Mouse (Mus musculus): ENCODE measurements around the gene Nup85.

Gene Nup85

DNA sequence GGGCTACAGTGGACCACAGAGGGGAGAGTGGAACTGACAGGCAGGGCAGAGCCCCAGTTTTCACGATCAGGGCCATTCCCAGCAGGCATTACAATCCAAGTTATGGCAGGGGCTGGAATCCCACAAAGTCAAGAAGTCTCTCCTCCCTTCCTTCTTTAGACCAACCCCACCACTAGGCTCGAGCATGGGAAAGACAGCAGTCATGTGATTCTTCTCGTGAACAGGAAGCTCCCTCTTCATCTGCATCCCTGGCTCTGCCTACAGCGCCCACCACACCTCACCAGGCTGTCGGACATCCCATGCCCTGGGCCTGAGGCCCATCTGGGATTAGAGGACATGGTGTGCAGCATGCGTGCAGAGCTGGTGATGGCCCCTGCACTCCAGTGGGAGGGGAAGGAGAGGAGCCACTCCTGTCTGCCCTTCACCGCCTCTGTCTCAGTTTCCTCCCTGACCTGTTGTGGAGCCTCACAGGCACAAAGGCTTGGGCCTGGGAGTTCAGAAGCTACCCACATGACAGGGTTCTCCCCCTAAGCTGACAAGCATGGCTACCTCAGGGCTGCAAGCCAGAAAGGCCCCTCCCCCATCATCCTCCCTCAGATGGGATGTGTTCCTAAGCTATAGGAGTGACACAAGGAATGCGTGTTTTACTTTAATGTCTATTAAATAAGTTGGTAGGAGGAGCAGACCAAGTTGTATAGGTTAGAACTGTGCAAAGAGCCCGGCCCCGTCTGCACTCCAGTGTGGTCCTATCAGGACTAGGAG lies 50.3 kb downstream of the Nup85 start:
- DNase-seq: peak; percentile 62

DNA sequence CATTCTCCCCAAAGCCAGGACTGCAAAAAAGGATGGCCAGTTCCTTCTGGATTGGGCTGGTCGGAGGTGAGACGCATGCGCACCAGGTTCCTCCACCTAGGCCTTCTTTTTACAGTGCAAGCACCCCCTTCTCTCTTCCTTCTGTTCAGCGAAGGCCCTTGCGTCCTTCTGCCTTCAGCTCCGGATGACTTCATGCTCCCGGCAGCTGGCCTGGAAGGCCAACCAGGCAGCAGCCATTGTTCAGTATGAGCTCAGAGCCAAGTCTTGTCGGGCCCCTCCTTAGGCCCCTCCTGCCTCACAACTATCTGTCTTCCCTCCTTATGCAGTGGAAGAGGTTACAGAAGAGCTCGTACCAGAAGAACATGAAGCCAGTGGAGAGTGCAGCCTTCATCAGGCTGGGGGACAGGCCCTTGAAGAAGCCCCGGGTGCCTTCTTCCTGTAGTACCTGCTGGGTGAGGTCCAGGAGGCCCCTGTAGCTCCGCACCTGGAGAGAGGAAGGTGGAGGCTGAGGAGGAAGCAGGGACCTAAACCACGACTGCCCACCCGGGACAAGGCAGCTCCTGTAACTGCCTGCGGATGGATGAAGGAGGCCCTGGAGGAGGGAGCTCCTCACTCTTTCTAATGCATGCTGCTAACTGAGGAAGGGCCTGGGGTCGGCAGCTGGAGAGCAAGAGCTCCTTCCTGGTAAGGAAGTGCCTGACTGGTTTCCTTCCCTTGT lies 51.0 kb downstream of the Nup85 start:
- peak; percentile 34 for DNase-seq

DNA sequence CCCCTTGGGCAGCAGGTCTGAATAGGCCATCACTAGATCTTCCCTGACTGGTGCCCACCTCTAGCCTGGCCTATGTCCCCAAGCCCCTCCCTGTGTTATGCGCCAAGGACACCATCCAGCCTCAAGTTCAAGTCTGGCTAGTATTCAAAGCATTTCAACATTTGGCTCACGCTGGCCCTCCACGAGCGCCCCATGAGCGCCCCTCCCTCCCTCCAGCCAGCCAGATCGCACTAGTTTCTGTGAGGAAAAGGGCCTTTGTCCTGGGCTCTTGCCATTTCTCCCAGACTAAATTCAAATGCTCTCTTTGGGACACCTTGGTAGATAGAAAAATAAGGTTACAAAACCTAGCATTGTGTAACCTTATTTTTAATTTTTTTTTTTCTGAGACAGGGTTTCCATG lies 51.6 kb downstream of the Nup85 start:
- peak; percentile 31 for DNase-seq

DNA sequence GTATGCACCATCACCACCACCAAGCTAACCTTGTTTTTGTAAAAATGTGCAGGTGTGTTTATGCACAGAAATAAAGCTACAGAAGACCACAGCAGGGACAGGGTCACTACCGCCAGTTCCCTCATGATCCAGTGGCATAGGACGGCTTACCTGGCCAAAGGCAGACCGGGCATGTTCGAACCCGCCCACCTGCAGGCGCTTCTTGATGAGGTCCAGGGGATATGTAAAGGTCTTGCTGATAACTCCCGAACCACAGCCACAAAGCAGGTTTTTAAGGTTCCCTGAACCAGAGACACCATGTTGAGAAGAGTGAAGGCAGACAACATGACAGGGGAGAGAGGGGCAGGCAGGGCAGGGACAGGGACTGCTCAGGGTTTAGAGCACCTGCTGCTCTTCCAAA lies 52.1 kb downstream of the Nup85 start:
- DNase-seq: peak; percentile 31

DNA sequence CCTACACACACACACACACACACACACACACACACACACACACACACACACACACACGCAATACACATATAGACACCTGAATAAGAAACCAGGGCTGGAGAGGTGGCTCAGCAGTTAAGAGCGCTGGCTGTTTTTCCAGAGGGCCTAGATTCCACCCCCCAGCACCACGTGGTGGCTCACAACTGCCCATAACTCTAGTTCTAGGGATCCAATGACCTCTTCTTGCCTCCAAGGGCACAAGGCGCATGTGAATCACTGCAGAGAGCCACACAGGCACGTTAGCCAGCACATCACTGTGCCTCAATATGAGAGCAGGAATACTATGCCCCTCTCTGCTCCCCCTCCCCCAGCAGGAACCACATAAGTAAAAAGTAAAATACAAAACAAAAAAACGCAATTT lies 52.7 kb downstream of the Nup85 start:
- DNase-seq: no peak

DNA sequence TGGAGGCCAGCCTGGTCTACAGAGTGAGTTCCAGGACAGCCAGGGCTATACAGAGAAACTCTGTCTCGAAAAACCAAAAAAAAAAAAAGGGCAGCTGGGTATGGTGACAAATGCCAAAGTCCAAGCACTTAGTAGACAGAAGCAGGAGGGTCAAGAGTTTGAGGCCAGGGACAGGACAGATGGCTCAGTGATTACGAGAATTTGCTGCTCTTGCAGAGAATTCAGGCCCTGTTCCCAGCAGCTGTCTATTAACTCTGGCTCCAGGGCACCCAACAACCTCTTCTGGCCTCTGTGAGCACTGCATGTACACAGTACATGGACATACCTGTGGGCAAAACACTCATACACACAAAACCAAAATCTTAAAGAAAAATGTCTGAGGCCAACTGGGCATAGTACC lies 53.8 kb downstream of the Nup85 start:
- DNase-seq: no peak

DNA sequence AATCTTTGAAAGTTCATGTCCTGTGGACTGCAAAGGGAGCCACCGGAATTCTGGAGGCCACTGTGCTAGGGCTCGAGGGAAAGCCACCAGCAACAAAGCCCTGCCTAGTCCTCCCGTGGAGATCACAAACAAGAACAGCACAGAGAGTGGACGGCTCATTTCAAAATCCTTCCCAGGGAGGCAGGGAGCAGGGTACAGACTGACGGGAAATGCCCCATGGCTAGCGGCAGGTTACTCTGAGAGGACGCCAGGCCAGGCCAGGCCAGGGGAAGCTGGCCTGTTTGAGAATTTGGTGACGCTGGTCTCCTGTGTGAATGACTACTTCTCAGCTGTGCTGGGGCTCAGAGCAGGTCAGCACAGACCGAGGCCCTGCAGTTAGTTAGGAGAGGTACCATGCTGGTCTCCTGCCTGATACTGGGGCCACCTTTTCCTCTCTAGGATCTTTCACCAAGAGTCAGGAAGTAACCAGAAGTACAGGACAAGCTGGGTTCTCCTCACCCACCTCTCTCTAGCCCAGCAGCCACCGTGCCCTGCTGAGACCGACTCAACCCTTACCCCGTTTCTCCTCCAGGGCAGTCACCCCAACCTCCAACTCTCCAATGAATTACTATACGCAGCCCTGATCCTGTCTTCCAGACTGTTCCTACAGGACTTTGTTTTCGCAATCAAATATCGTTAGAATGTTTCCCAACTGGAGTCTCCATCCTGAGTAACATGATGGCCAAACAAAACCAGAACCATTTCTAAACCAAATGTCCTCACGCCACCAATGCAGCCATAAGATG lies 54.7 kb downstream of the Nup85 start:
- peak; percentile 11 for DNase-seq

DNA sequence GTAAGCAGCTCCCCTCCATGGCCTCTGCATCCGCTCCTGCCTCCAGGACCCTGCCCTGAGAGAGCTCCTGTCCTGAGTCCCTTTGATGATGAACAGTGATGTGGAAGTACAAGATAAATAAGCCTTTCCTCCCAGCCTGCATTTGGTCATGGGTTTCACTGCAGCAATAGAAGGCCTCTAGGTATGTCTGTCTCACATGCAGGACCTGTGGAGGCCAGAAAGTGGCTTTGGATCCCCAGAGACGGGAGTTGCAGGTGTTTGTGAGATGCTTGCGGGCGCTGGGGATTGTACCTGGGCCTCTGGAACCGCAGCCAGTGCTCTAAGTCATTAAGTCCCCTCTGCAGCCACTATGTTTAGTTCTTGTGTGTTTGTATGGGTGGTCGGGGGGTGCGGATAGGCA lies 55.7 kb downstream of the Nup85 start:
- DNase-seq: peak; percentile 14

DNA sequence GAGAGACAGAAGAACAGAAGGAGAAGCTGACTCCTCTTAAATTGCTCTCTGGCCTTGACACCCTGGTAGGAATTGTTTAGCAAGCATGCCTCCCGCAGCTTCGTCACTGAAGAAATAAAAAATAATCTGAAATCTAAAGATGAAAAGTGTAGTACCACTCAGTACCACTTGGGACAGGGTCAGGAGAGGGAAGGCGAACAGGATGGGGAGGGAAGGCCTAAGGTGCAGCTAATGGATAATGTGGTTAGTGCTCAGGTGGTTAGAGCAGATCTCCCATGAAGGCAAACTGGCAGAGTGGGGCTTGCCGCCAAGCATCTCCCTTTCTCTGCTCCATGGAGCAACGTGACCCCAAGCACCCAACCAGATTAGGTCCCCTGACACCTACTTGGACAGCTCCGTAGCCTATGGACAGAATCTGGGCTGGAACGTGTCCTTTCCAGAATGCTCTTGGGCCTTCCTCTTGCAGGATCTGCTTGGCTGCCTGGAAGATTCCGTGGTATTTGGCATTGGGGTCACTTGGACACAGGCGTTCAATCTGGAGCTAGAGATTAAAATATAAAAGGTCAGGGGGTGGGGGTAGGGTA lies 59.3 kb downstream of the Nup85 start:
- DNase-seq: peak; percentile 38

DNA sequence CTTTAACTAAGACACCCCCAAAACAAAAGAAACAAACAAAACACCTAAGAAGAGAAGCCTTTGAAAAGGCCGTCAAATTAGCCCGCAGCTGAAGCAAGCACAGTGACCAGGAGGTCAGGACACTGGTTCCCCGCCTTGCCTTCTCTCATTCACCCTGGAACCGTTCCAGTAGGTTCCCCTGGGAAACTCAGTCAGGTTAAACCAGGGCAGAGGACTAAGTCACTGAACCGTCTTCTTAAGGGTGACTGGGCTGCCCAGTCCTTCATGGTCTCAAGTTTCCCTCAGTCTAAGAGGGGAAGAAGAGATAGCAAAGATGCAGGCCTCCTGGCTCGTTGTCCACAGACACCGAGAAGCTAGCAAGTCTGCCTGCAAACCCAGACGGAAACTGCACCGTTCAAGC lies 61.6 kb downstream of the Nup85 start:
- DNase-seq: peak; percentile 40

DNA sequence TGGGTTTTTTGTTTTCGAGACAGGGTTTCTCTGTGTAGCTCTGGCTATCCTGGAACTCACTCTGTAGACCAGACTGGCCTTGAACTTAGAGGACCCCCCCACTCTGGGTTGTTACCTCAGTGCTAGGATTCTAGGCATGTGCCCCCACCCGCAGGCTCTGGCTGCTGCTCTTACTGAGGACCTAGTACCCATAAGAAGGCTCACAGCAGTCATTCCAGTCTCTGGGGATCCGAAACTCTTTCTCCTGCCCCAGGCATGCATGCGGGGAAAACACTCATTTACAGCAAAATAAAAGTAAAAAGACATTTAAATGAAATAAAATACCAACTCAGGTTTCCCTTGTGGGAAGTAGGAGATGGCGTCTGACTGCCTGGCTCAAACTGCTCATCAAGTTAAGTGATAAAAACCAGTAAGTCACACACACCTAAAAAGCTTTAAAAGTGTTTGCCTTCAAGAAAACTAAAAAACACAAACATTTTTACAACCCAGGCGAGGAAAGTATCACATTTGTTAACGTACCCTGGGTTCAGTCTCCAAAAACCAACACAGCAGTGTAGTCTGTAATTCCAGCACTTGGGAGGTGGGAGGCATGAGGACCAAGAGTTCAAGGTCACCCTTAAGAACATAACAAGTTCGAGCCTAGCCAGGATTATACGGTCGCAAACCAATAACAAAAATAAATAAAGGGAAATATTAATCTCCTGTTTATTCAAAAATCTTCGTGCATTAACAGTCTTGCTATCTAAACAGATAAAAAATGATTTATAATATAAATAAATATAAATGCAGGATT lies 62.8 kb downstream of the Nup85 start:
- DNase-seq: peak; percentile 52

DNA sequence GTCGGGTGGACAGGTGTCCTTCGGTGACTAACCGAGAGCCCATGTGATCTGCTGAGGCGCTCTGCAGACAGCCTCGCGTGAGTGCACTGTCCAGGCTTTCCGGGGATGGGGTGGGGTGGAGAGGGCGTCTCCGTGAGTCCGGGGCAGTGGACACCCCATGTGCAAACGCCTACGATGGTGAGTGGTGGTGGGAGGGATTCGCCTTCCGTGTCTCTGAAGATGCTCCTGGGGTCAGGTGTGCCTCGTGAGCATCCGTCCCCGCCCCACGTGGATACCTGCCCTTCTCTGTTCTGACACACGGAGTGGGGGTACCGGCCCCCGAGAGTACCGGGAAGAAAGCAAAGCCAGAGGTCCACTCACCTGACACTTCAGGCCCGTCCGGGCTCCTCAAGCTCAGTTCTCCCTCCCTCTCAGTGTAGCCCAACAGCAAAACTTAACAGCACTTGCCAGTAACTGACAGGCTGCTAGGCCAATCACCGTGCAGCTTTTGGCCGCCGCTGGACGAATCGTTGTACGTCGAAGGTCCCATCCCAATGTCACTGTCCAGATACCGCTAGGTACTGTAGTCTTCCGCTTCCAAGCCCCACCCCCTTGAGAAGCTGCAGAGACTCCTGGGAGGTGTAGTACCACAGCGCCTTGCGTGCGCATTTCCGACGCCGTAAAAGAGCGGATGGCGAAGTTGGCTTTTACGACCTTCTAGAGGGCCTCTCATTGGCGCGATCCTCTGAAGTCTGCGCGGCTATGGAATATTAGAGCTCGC lies 63.7 kb downstream of the Nup85 start, which contains the start of gene Slc25a19:
TSS of gene Slc25a19 (minus strand) at position 591 of the 760 bp plus-strand sequence.
- peak; percentile 100 for DNase-seq

DNA sequence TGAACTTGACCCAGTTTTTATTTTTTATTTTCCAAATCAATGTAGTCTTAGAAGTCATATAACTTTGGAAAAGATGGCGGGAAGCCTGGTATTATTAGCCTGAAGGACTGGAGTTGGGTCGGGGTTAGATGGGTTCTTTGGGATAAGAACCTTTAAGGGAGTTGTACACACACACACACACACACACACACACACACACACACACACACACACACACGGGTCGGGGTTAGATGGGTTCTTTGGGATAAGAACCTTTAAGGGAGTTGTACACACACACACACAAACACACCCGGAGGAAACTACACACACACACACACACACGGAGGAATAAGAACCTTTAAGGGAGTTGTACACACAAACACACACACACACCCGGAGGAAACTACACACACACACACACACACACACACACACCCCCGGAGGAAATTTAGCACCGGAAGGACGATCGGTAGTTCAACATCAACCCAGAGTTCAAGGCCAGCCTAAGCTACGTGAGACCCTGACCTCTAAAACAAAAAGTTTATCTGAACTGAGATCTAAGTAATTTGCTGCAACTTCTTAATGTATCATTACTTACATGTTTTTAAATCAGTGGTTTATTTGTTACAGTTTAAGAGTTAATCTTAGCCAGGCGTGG lies 64.3 kb downstream of the Nup85 start:
- peak; percentile 51 for DNase-seq

DNA sequence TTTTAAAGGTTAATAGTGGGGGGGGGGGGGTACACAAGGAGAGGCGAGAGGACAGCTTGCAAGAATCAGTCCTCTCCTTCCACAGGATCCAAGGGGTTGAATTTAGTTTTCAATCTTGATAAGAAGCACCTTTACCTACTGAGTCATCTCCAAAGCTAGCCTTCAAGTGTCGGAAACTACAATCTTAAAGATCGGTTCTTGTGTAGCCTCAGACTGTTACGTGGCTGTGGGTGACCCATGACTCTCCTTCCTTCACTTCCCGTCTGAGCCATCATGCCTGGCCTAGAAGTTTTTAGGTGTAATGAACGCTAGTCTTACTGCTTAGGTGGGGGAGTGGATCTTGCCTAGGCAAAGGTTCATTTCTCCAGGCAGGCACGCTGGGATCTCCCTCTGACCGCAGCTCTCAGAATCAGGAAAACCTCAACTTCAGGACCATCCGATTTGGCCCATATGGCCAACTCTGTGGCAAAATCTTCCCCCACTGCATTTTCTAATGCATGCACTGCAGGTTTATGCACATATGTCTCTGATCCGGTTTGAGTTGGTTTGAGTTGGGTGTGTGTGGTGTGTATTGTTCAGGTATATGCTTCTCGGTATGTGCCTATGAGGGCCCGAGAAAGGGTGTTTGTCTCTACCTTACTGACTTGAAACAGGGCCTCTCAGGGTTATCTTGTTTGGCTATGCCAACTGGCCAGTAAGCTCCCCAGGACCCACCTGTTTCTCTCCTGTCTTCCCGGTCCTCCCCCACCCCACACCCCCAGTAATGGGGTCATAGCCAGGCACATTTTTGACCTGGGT lies 65.7 kb downstream of the Nup85 start:
- peak; percentile 44 for DNase-seq

DNA sequence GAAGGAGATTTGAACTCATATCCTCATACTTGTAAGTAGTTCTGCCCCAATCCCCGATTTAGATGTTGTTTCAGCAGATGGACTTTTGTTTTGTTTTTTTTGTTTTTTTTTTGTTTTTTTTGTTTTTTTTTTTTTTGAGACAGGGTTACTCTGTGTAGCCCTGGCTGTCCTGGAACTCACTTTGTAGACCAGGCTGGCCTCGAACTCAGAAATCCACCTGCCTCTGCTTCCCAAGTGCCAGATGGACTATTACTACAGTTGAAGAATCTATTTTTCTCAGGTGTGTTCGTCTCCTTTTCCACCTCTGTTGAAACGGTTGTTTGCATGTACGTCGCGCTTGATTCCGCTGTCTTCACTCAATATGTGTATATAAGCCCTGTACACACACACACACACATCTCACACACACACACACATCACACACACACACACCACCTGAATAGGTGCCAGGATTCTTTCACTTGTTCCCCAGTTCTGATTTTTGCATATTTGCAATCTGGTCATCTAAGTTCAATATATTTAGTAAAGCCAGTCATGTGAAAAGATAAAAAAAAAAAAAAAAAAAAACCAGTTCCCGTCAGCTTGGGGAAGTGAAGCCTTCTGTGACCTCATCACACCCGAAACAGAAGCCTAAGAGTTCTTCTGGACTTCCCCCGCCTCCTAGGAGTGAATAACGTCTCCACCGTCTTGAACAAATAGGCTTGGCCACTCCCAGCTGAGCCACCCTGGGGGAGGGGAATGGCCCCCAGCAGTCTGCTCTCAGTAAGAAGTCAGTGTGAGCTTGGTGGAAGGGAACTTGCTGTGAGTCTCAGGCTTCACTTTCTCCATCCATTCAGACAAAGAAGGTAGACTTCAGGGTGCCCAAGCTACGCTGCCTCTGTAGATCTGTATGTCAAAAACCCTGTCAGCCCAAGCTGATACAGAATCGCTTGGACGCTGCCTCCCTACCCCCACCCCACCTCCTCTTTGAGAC lies 66.6 kb downstream of the Nup85 start:
- DNase-seq: peak; percentile 55

DNA sequence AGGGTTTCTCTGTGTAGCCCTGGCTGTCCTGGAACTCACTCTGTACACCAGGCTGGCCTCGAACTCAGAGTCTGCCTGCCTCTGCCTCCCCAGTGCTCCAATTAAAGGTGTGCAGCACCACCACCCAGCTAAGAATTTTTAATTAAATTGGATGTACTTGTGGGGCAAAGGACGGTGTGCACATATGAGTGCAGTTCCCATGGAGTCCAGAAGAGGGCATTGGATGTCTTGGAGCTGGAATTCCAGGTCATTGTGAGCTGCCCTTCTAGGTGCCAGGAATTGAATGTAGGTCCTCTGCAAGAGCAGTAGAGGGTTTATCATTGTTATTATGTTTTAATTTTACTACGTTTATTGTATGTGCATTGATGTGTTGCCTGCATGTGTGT lies 67.3 kb downstream of the Nup85 start:
- DNase-seq: peak; percentile 59

DNA sequence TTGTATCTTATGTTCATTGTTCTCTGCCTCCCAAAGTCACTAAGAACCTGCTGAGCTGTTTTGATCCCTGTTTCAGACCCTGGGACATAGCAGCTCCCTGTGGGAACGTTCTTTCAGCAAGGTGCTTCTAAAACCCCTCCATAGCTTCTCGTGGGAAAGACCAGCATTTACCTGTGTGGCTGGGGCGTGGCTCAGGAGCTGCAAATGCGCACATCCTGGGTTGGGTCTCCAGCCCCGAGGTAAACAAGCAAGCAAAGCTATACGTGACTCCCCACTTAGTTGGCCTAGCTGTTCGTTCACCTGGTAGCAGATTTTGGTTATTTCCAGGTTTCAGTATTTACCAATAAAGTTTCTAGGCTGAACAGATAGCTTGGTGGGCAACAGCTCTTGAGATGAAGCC lies 68.0 kb downstream of the Nup85 start:
- no peak for DNase-seq

DNA sequence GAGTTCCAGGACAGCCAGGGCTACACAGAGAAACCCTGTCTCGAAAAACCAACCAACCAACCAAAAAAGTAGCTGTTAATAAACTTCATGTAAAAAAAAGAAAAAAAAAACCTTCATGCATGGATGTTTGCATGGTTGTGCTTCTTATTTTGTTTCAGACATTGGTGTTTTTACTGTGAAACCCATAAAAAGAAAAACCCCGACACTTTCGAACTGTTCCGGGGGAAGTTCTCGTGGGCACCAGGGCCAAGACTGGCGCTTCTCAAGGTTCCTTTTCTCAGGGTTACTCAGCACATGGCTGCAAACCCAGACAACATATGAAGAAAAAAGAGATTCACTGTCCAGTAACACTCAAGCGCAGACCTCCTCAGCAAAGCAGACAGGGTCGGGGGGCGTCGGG lies 68.6 kb downstream of the Nup85 start:
- no peak for DNase-seq

All from cerebellum, adult 9-11 months (tissue).